Mouse (Mus musculus) intestine, embryonic 14.5 days (tissue): ENCODE data around the gene Tsnaxip1. TPM values are rescaled to one million over a fixed set of nuclear protein-coding genes. Genes with fewer than 3 reads are reported as not detected.

Source experiments
- ATAC-seq: fragments of 200-750 bp; cut with Nextera tagmentation; replicated peaks from 2 replicates; pipeline ENCODE4 v1.8.0; 2017; ENCODE audit warnings: low read depth, moderate number of reproducible peaks, moderate TSS enrichment, moderate library complexity; ENCODE audit not compliant: low FRiP score, low TSS enrichment
- DNase-seq: peaks from one replicate; pipeline ENCODE4 v3.0.0-alpha.2; 2018; ENCODE audit warnings: low spot score
- H3K27ac ChIP-seq: fragments of 300-500 bp; sonication (generic); 2 replicates; pipeline ENCODE4 v1.5.1; 2014; ENCODE audit warnings: low read depth, mild to moderate bottlenecking, control low read depth
- H3K27me3 ChIP-seq: fragments of 300-500 bp; sonication (generic); replicated peaks from 2 replicates; pipeline ENCODE4 v1.6.1; 2014; ENCODE audit warnings: low read length, control low read depth; ENCODE audit not compliant: control insufficient read depth, insufficient read depth
- H3K36me3 ChIP-seq: fragments of 300-500 bp; sonication (generic); 2 replicates; pipeline ENCODE4 v1.6.1; 2014; ENCODE audit warnings: low read length, control low read depth; ENCODE audit not compliant: control insufficient read depth, insufficient read depth
- H3K4me1 ChIP-seq: fragments of 300-500 bp; sonication (generic); replicated peaks from 2 replicates; pipeline ENCODE4 v1.6.1; 2014; ENCODE audit warnings: low read length, control low read depth, mixed read lengths; ENCODE audit not compliant: control insufficient read depth, insufficient read depth
- H3K4me2 ChIP-seq: fragments of 300-500 bp; sonication (generic); 2 replicates; pipeline ENCODE4 v1.6.1; 2014; ENCODE audit warnings: low read length
- H3K4me3 ChIP-seq: fragments of 300-500 bp; sonication (generic); 2 replicates; pipeline ENCODE4 v1.5.1; 2014; ENCODE audit warnings: low read depth, low read length, control low read depth, mixed read lengths
- H3K9ac ChIP-seq: fragments of 300-500 bp; sonication (generic); 2 replicates; pipeline ENCODE4 v1.6.1; 2014; ENCODE audit warnings: mild to moderate bottlenecking, low read length
- H3K9me3 ChIP-seq: fragments of 300-500 bp; sonication (generic); 2 replicates; pipeline ENCODE4 v1.6.1; 2016; ENCODE audit warnings: low read length, control low read depth; ENCODE audit not compliant: control insufficient read depth
- WGBS: fragments of 180-500 bp; shearing (Covaris S2); extraction: QIAGEN DNeasy Blood & Tissue Kit; methylation state at CpG from one replicate; pipeline ENCODE4 v1.1.7; 2014; 5-methylcytosine and 5-hydroxymethylcytosine counted together
- polyA plus RNA-seq: library from polyadenylated mRNA; unstranded; fragments of >200 nt; fragmentation: Nextera tagmentation; extraction: Ambion mirVana; gene quantifications from 2 replicates; pipeline ENCODE4 v1.2.1, GENCODE M21; 2014

Gene Tsnaxip1
- polyA plus RNA-seq, 1 experiment from 2014 or later, result not detected

- Histone ChIP-seq H3K9ac (no peak overlapping the region), H3K9me3 (no peaks in the 10 kb centered on the region), H3K4me1 (peaks cover 16% of the 10 kb centered on the region), H3K36me3 (peaks cover 24% of the 10 kb centered on the region), H3K27ac (no peak overlapping the region), H3K4me3 (0 out of 2 replicates have a peak overlapping the region, but pooled peaks have one; percentile 92), H3K27me3 (no peaks in the 10 kb centered on the region), H3K4me2 (peak overlapping the region; percentile 75; the same call in 1 of the 2 replicates)
- 80% methylated on average over 12 of the region's 12 CpGs for WGBS
- ATAC-seq (no peak), DNase-seq (peak; percentile 55)
Observed at GRCm38 (mm10) chr8:105852146-105852729, 24.7 kb downstream of the Tsnaxip1 start.

- Histone ChIP-seq H3K4me2 (peak within 1 kb of the TSS; percentile 75; the same call in 1 of the 2 replicates), H3K4me3 (no peak within 1 kb of the TSS), H3K9me3 (no peaks in the 10 kb centered on the region), H3K36me3 (peaks cover 22% of the 10 kb centered on the region), H3K4me1 (peaks cover 24% of the 10 kb centered on the region), H3K9ac (no peak within 1 kb of the TSS), H3K27me3 (no peaks in the 10 kb centered on the region), H3K27ac (no peak within 1 kb of the TSS)
- no peak for DNase-seq
- WGBS, result 90% methylated on average over 3 of the region's 3 CpGs
- no peak for ATAC-seq
Observed at GRCm38 (mm10) chr8:105853178-105853577, 25.6 kb downstream of the Tsnaxip1 start, which contains the start of gene Cenpt. Gene Cenpt, minus strand, starts transcription at chr8:105853278.

DNA sequence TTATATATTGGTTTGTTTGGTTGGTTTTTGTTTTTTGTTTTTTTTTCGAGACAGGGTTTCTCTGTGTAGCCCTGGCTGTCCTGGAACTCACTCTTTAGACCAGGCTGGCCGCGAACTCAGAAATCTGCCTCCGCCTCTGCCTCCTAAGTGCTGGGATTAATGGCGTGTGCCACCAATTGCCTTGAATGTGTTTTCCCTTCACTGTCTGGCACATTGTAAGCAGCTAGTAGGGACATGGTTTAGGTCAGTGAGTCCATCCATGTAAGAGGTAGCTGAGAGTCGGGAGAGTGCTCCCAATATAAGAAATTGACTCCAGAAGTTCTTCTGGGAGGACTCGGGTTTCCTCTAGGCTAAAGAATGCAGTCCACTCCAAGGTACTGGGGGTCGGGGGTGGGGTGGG lies 26.8 kb downstream of the Tsnaxip1 start:
- H3K9ac ChIP-seq, result no peak overlapping the region; the same call in 1 of the 2 replicates
- H3K4me1 ChIP-seq, result peaks cover 24% of the 10 kb centered on the region
- H3K27me3 ChIP-seq, result no peaks in the 10 kb centered on the region
- no peaks in the 10 kb centered on the region for H3K9me3 ChIP-seq
- H3K4me2 ChIP-seq, result peak overlapping the region; percentile 84
- peak overlapping the region; percentile 77 for H3K4me3 ChIP-seq
- 23% methylated on average over 8 of the region's 8 CpGs for WGBS
- no peak overlapping the region for H3K27ac ChIP-seq
- peaks cover 16% of the 10 kb centered on the region; the same call in 1 of the 2 replicates for H3K36me3 ChIP-seq
- ATAC-seq, result no peak
- no peak for DNase-seq

DNA sequence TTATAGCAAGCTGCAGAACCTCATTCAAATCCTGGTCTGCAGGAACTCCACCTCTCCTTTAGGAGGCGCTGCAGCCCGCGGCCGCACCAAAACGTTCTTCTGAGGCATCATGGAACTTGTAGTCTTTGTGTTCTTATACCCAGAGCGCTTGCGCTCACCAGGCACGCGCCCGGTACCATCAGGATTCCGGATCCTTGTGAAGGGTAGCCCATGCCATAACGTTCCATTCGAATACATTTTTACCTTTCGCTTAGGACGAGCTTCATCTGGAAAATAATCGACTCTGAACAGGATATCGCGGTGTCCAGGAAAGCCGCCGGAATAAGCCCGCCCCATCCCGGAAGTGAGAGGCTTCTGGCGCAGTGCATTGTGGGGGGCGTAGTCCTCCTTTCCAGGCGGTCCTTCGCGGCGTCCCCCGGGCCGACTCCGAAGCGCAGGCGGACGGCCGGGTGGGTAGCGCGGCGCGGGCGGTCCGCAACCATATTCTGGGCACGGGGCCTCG lies 27.2 kb downstream of the Tsnaxip1 start, which contains the start of gene Thap11:
Thap11 (plus strand) TSS at position 418 of the 502 bp plus-strand sequence.
- Histone ChIP-seq H3K27me3 (no peaks in the 10 kb centered on the region), H3K4me1 (peaks cover 29% of the 10 kb centered on the region), H3K9ac (peak within 1 kb of the TSS; percentile 68), H3K4me3 (peak within 1 kb of the TSS; percentile 77), H3K4me2 (peak within 1 kb of the TSS; percentile 84), H3K36me3 (peaks cover 12% of the 10 kb centered on the region; the same call in 1 of the 2 replicates), H3K9me3 (no peaks in the 10 kb centered on the region), H3K27ac (peak within 1 kb of the TSS; percentile 77)
- under 1% methylated on average over 43 of the region's 43 CpGs for WGBS
- peak; percentile 93 for ATAC-seq
- DNase-seq, result peak; percentile 98

DNA sequence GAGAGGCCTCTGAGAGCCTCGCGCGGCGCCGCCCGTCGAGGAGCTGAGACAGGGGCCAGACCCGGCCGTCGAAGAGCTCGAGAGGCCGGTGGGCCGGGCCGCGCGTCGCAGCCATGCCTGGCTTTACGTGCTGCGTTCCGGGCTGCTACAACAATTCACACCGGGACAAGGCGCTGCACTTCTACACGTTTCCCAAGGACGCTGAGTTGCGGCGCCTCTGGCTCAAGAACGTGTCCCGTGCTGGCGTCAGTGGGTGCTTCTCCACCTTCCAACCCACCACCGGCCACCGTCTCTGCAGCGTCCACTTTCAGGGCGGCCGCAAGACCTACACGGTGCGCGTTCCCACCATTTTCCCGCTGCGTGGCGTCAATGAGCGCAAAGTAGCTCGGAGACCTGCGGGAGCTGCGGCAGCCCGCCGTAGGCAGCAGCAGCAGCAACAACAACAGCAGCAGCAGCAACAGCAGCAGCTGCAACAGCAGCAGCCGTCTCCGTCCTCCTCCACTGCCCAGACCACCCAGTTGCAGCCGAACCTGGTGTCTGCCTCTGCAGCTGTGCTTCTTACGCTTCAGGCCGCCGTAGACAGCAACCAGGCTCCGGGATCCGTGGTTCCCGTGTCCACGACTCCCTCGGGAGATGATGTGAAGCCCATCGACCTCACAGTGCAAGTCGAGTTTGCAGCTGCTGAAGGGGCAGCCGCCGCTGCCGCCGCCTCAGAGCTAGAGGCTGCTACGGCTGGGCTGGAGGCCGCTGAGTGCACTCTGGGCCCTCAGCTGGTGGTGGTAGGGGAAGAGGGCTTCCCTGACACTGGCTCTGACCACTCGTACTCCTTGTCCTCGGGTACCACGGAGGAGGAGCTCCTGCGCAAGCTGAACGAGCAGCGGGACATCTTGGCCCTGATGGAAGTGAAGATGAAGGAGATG lies 28.0 kb downstream of the Tsnaxip1 start:
- peak; percentile 9 for ATAC-seq

DNA sequence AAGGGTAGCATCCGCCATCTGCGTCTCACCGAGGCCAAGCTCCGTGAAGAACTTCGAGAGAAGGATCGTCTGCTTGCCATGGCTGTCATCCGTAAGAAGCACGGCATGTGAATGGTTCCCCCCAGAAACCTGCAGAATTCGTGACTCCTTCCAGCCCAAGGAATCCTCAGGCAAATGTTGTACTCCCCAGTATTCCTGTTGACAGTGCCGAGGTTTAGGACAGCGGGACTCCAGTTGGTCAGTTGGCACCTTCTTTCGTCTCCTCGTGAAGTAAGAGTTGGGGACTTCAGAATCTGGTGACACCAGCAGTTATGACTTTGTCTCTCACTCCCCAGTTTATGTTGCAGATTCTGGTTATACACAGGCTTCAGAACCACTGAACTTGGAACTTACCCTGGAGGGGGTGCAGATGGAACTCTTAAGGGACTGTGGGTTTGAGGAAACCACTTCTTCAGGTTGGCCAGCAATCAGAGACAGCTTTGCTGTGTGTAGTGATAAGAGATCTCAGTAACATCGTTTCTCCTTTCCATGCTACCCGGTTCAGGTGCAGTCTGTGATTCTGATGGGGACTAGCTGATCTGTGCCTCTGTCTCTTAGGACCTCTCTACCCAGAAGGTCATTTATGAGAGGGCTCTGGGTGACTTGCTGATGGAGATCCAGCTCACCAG lies 28.8 kb downstream of the Tsnaxip1 start:
- Histone ChIP-seq H3K9ac (peak overlapping the region; percentile 68), H3K4me2 (peak overlapping the region; percentile 84), H3K4me1 (peaks cover 26% of the 10 kb centered on the region), H3K27me3 (no peaks in the 10 kb centered on the region), H3K27ac (0 out of 2 replicates have a peak overlapping the region, but pooled peaks have one; percentile 77), H3K36me3 (peaks cover 10% of the 10 kb centered on the region; the same call in 1 of the 2 replicates), H3K4me3 (peak overlapping the region; percentile 77), H3K9me3 (no peaks in the 10 kb centered on the region)
- WGBS, result 17% methylated on average over 15 of the region's 15 CpGs
- DNase-seq (no peak), ATAC-seq (no peak)

More for the DNA sequence above, 28.0 kb downstream of the Tsnaxip1 start:
- Histone ChIP-seq H3K9me3 (no peaks in the 10 kb centered on the region), H3K4me1 (peaks cover 30% of the 10 kb centered on the region), H3K9ac (peak overlapping the region; percentile 68), H3K27me3 (no peaks in the 10 kb centered on the region), H3K4me3 (peak overlapping the region; percentile 77), H3K36me3 (peaks cover 10% of the 10 kb centered on the region; the same call in 1 of the 2 replicates), H3K4me2 (peak overlapping the region; percentile 84), H3K27ac (peak overlapping the region; percentile 77)
- under 1% methylated on average over 71 of the region's 71 CpGs for WGBS
- DNase-seq, result peak; percentile 82

DNA sequence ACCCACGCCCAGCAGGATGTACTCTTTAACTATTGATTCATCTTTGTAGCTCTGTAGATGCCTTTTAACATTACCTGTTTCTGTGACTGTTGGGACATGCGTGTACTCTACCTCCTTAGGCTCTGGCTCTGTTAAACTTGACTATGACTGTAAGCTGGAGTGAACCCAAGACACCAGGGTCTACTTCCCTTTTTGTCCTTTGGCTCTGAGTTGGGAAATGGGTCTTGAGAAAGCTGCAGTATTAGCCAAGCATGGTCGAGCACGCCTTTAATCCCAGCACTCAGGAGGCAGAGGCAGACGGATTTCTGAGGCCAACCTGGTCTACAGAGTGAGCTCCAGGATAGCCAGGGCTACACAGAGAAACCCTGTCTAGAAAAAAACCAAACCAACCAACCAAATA lies 31.0 kb downstream of the Tsnaxip1 start:
- ATAC-seq (no peak), DNase-seq (no peak)
- Histone ChIP-seq H3K4me1 (peaks cover 35% of the 10 kb centered on the region), H3K9ac (no peak overlapping the region), H3K27ac (no peak overlapping the region), H3K9me3 (no peaks in the 10 kb centered on the region), H3K4me2 (no peak overlapping the region), H3K36me3 (peaks cover 13% of the 10 kb centered on the region; the same call in 1 of the 2 replicates), H3K4me3 (no peak overlapping the region), H3K27me3 (no peaks in the 10 kb centered on the region)
- WGBS, result 84% methylated on average over 5 of the region's 5 CpGs

GRCm38 (mm10) chr8:105859314-105859713 lies 31.8 kb downstream of the Tsnaxip1 start:
- DNase-seq (no peak), ATAC-seq (no peak)
- WGBS, result 60% methylated on average over 5 of the region's 5 CpGs
- H3K9me3 ChIP-seq, result no peaks in the 10 kb centered on the region
- 0 out of 2 replicates have a peak overlapping the region, but pooled peaks have one; percentile 45 for H3K9ac ChIP-seq
- 0 out of 2 replicates have a peak overlapping the region, but pooled peaks have one; percentile 72 for H3K4me3 ChIP-seq
- peak overlapping the region; percentile 51 for H3K4me2 ChIP-seq
- peaks cover 17% of the 10 kb centered on the region; the same call in 1 of the 2 replicates for H3K36me3 ChIP-seq
- peak overlapping the region; percentile 83; the same call in 1 of the 2 replicates for H3K27ac ChIP-seq
- H3K4me1 ChIP-seq, result peaks cover 35% of the 10 kb centered on the region
- no peaks in the 10 kb centered on the region for H3K27me3 ChIP-seq
